Mouse (Mus musculus): ENCODE results near the gene Tbc1d5.

The Tbc1d5 gene

GRCm38 (mm10) chr17:51179195-51179953 lies at the start of gene Tbc1d5:
Gene Tbc1d5 (minus strand): TSS chr17:51179352.
- DNase-seq (ENCODE audit: low spot score in 2 of 2) = peak; percentile 92 to 93

GRCm38 (mm10) chr17:51226056-51226455 lies 46.9 kb upstream of the Tbc1d5 start:
- DNase-seq (ENCODE audit: low spot score in 2 of 2) = no peak

- DNase-seq (ENCODE audit: low spot score in 2 of 2) = no peak
Observed at GRCm38 (mm10) chr17:51223152-51223551, 44.0 kb upstream of the Tbc1d5 start.

GRCm38 (mm10) chr17:51221075-51221474 lies 41.9 kb upstream of the Tbc1d5 start:
- no peak for DNase-seq (ENCODE audit: low spot score in 2 of 2)

GRCm38 (mm10) chr17:51219897-51220296 lies 40.7 kb upstream of the Tbc1d5 start:
- no peak for DNase-seq (ENCODE audit: low spot score in 2 of 2)

GRCm38 (mm10) chr17:51216426-51216825 lies 37.3 kb upstream of the Tbc1d5 start:
- DNase-seq (ENCODE audit: low spot score in 2 of 2) = no peak

GRCm38 (mm10) chr17:51209565-51209964 lies 30.4 kb upstream of the Tbc1d5 start:
- no peak for DNase-seq (ENCODE audit: low spot score in 2 of 2)

- peak; percentile 11 to 33 for DNase-seq (ENCODE audit: low spot score in 2 of 2)
Observed at GRCm38 (mm10) chr17:51204643-51205042, 25.5 kb upstream of the Tbc1d5 start.

- no peak for DNase-seq (ENCODE audit: low spot score in 2 of 2)
Observed at GRCm38 (mm10) chr17:51195561-51195960, 16.4 kb upstream of the Tbc1d5 start.

GRCm38 (mm10) chr17:51194787-51195186 lies 15.6 kb upstream of the Tbc1d5 start:
- DNase-seq (ENCODE audit: low spot score in 2 of 2) = no peak

- DNase-seq (ENCODE audit: low spot score in 2 of 2) = no peak
Observed at GRCm38 (mm10) chr17:51191381-51191780, 12.2 kb upstream of the Tbc1d5 start.

GRCm38 (mm10) chr17:51182715-51183114 lies 3.6 kb upstream of the Tbc1d5 start:
- DNase-seq (ENCODE audit: low spot score in 2 of 2) = no peak

GRCm38 (mm10) chr17:51178491-51179194 lies 509 bp downstream of the Tbc1d5 start:
- DNase-seq (ENCODE audit: low spot score in 2 of 2) = peak; percentile 60 to 63

GRCm38 (mm10) chr17:51177923-51178322 lies 1.2 kb downstream of the Tbc1d5 start:
- no peak for DNase-seq (ENCODE audit: low spot score in 2 of 2)

- DNase-seq (ENCODE audit: low spot score in 2 of 2) = no peak
Observed at GRCm38 (mm10) chr17:51172332-51172731, 6.8 kb downstream of the Tbc1d5 start.

GRCm38 (mm10) chr17:51171504-51171903 lies 7.6 kb downstream of the Tbc1d5 start:
- no peak for DNase-seq (ENCODE audit: low spot score in 2 of 2)

GRCm38 (mm10) chr17:51169911-51170310 lies 9.2 kb downstream of the Tbc1d5 start:
- DNase-seq (ENCODE audit: low spot score in 2 of 2) = no peak

- DNase-seq (ENCODE audit: low spot score in 2 of 2) = no peak
Observed at GRCm38 (mm10) chr17:51162366-51162765, 16.8 kb downstream of the Tbc1d5 start.

- DNase-seq (ENCODE audit: low spot score in 2 of 2) = no peak
Observed at GRCm38 (mm10) chr17:51159261-51159660, 19.9 kb downstream of the Tbc1d5 start.

- DNase-seq (ENCODE audit: low spot score in 2 of 2) = no peak
Observed at GRCm38 (mm10) chr17:51150999-51151398, 28.2 kb downstream of the Tbc1d5 start.

- no peak for DNase-seq (ENCODE audit: low spot score in 2 of 2)
Observed at GRCm38 (mm10) chr17:51144983-51145382, 34.2 kb downstream of the Tbc1d5 start.

- DNase-seq (ENCODE audit: low spot score in 2 of 2) = no peak
Observed at GRCm38 (mm10) chr17:51142095-51142494, 37.1 kb downstream of the Tbc1d5 start.

GRCm38 (mm10) chr17:51111194-51111593 lies 68.0 kb downstream of the Tbc1d5 start:
- no peak for DNase-seq (ENCODE audit: low spot score in 2 of 2)
